Mouse (Mus musculus): Measurements from ENCODE around the gene Cst8. TPM values are rescaled to one million over a fixed set of nuclear protein-coding genes. Genes with fewer than 3 reads are reported as not detected.

Cst8 gene
- polyA plus RNA-seq, 1 experiment from 2014 or later: not detected

- Histone ChIP-seq H3K27me3 (replicated peaks) (no peaks in the 10 kb centered on the region), H3K9me3 (no peaks in the 10 kb centered on the region), H3K4me1 (no peaks in the 10 kb centered on the region), H3K9ac (no peak overlapping the region), H3K36me3 (no peaks in the 10 kb centered on the region), H3K27ac (replicated peaks) (no peak overlapping the region), H3K4me3 (no peak overlapping the region), H3K4me2 (no peak overlapping the region)
- 35% methylated on average over 1 of the region's 1 CpGs for WGBS
- no peak for ATAC-seq (ENCODE audit: extremely low read depth, insufficient number of reproducible peaks, low FRiP score, low TSS enrichment)
These were observed 27.4 kb downstream of the Cst8 start for GRCm38 (mm10) chr2:148825986-148826385.

- Histone ChIP-seq H3K4me3 (no peak within 1 kb of the TSS), H3K27me3 (replicated peaks) (no peaks in the 10 kb centered on the region), H3K4me1 (no peaks in the 10 kb centered on the region), H3K9ac (no peak within 1 kb of the TSS), H3K9me3 (no peaks in the 10 kb centered on the region), H3K4me2 (no peak within 1 kb of the TSS), H3K36me3 (no peaks in the 10 kb centered on the region), H3K27ac (replicated peaks) (no peak within 1 kb of the TSS)
- ATAC-seq (ENCODE audit: extremely low read depth, insufficient number of reproducible peaks, low FRiP score, low TSS enrichment): no peak; the same call in 1 of the 2 replicates
- 52% methylated on average over 4 of the region's 4 CpGs for WGBS
These were observed 36.3 kb downstream of the Cst8 start, which contains the start of gene Cst9 for GRCm38 (mm10) chr2:148834912-148835311. Gene Cst9, plus strand, starts transcription at chr2:148835147.

GRCm38 (mm10) chr2:148838075-148838777 is 39.6 kb downstream of the Cst8 start:
- no peak for ATAC-seq (ENCODE audit: extremely low read depth, insufficient number of reproducible peaks, low FRiP score, low TSS enrichment)
- no peaks in the 10 kb centered on the region for H3K4me1 ChIP-seq
- WGBS: 70% methylated on average over 5 of the region's 5 CpGs
- H3K36me3 ChIP-seq: no peaks in the 10 kb centered on the region
- no peaks in the 10 kb centered on the region for H3K27me3 ChIP-seq (replicated peaks)
- no peak overlapping the region for H3K4me3 ChIP-seq
- no peaks in the 10 kb centered on the region for H3K9me3 ChIP-seq
- no peak overlapping the region for H3K27ac ChIP-seq (replicated peaks)
- no peak overlapping the region for H3K9ac ChIP-seq
- no peak overlapping the region for H3K4me2 ChIP-seq

- Histone ChIP-seq H3K4me2 (no peak overlapping the region), H3K9ac (no peak overlapping the region), H3K9me3 (no peaks in the 10 kb centered on the region), H3K27ac (replicated peaks) (no peak overlapping the region), H3K4me3 (no peak overlapping the region), H3K36me3 (no peaks in the 10 kb centered on the region), H3K27me3 (replicated peaks) (no peaks in the 10 kb centered on the region), H3K4me1 (no peaks in the 10 kb centered on the region)
- ATAC-seq (ENCODE audit: extremely low read depth, insufficient number of reproducible peaks, low FRiP score, low TSS enrichment): no peak
- 49% methylated on average over 2 of the region's 2 CpGs for WGBS
These were observed 40.6 kb downstream of the Cst8 start for GRCm38 (mm10) chr2:148839224-148839623.

- Histone ChIP-seq H3K4me2 (peak overlapping the region; percentile 51), H3K36me3 (no peaks in the 10 kb centered on the region), H3K27ac (replicated peaks) (no peak overlapping the region), H3K4me1 (peaks cover 3% of the 10 kb centered on the region), H3K9me3 (peaks cover 4% of the 10 kb centered on the region; the same call in 1 of the 2 replicates), H3K9ac (no peak overlapping the region), H3K4me3 (no peak overlapping the region), H3K27me3 (replicated peaks) (no peaks in the 10 kb centered on the region)
- whole genome bisulfite sequencing: 44% methylated on average over 8 of the region's 8 CpGs
- ATAC-seq (ENCODE audit: extremely low read depth, insufficient number of reproducible peaks, low FRiP score, low TSS enrichment): no peak
These were observed 52.7 kb downstream of the Cst8 start for GRCm38 (mm10) chr2:148851116-148851906.

Other genes with a start within 250 kb of the Cst8 start
- 50.4 and 55.5 TPM in 2 replicates for gene Nxt1, start 126.2 kb upstream of the Cst8 start, polyA plus RNA-seq (2015; fragmentation: Nextera tagmentation; extraction: Ambion mirVana)
- 13.1 and 13.2 TPM in 2 replicates for gene Gzf1, start 117.8 kb upstream of the Cst8 start, polyA plus RNA-seq (2015; fragmentation: Nextera tagmentation; extraction: Ambion mirVana)
- 2.2 and 2.4 TPM in 2 replicates for gene Napb, start 66.3 kb upstream of the Cst8 start, polyA plus RNA-seq (2015; fragmentation: Nextera tagmentation; extraction: Ambion mirVana)
- gene Cstl1, start 48.4 kb upstream of the Cst8 start, polyA plus RNA-seq (2015; fragmentation: Nextera tagmentation; extraction: Ambion mirVana): not detected in 2 replicates
- not detected in 2 replicates for gene Cst11, start 27.3 kb upstream of the Cst8 start, polyA plus RNA-seq (2015; fragmentation: Nextera tagmentation; extraction: Ambion mirVana)
- gene 8030411F24Rik, start 16.8 kb upstream of the Cst8 start, polyA plus RNA-seq (2015; fragmentation: Nextera tagmentation; extraction: Ambion mirVana): not detected in 2 replicates
- not detected in 2 replicates for gene Cst12, start 9.4 kb upstream of the Cst8 start, polyA plus RNA-seq (2015; fragmentation: Nextera tagmentation; extraction: Ambion mirVana)
- gene Cst13, start 21.3 kb downstream of the Cst8 start, polyA plus RNA-seq (2015; fragmentation: Nextera tagmentation; extraction: Ambion mirVana): not detected in 2 replicates
- 3.3 and 3.9 TPM in 2 replicates for gene Cst9, start 36.4 kb downstream of the Cst8 start, polyA plus RNA-seq (2015; fragmentation: Nextera tagmentation; extraction: Ambion mirVana)
- gene 9230104L09Rik, start 66.3 kb downstream of the Cst8 start, polyA plus RNA-seq (2015; fragmentation: Nextera tagmentation; extraction: Ambion mirVana): 0.71 TPM in 1 of 2 replicates, not detected in the other
- 753 and 907 TPM in 2 replicates for gene Cst3, start 76.9 kb downstream of the Cst8 start, polyA plus RNA-seq (2015; fragmentation: Nextera tagmentation; extraction: Ambion mirVana)
- not detected in 2 replicates for gene Gm1330, start 204.5 kb downstream of the Cst8 start, polyA plus RNA-seq (2015; fragmentation: Nextera tagmentation; extraction: Ambion mirVana)
- gene Gm10750, start 218.5 kb downstream of the Cst8 start, polyA plus RNA-seq (2015; fragmentation: Nextera tagmentation; extraction: Ambion mirVana): not detected in 2 replicates